Mouse (Mus musculus) NIH3T3 (cell line): ENCODE data around the gene Rims3.

ENCODE experiments used
- DNase-seq: peaks from one replicate; pipeline ENCODE4 v3.0.0-alpha.2; 2012; ENCODE audit warnings: low read depth

Gene Rims3

DNA sequence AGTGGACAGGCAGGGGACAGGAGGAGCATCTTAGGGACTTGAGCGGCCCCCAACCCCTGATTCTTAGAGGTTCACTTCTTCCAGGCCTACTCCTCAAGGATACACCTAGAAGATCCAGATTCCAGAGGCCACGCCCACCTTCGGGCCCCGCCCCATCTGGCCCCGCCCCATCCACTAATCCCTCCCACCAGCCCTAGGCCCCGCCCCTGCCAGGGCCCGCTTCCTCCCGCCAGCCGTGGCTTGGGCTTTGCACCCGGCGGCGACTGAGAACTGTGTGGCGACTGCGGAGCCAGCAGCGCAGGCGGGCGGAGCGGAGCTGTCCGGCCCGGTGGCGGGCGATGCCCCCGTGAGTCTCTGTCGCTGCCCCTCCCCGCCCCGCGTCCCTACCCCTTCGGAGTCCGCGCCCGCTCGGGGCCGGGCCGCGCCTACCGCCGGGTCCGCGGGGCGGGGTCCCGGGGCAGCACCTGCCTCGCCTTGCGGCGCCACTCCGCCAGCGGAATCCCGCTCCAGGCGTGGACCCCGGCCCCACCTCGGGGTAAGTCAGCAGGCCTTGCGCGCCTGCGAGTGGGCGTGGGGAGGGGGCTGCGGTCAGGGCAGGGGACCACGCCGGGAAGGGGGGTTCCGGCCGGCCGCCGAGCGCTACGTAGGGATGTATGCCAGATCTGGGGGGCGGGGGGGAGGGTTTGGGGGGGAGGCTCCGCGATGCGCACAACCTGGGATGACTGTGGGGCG is at the start of gene Rims3:
Gene Rims3 (plus strand): TSS at position 229 of the 732 bp plus-strand sequence.
- no peak for DNase-seq

GRCm38 (mm10) chr4:120805816-120806215 is 48.8 kb upstream of the Rims3 start:
- DNase-seq: no peak

DNA sequence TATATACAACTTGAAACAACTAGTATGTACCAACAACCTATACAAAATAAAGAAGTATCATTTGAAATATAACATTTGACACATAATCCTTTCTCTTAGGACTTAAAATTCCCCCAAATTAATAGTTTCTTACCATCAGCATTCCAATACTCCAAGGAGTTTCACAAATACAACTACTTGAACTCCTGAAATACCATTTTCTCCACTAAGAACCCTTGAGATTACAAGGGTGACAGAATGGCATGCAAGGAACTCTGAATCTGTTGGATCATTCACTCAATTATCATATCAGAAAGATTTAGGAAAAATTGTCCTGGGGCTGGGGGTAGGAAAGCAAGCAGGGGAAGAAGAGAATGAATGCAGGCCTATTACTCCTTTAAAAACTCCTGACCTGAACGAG is 40.9 kb upstream of the Rims3 start:
- no peak for DNase-seq

DNA sequence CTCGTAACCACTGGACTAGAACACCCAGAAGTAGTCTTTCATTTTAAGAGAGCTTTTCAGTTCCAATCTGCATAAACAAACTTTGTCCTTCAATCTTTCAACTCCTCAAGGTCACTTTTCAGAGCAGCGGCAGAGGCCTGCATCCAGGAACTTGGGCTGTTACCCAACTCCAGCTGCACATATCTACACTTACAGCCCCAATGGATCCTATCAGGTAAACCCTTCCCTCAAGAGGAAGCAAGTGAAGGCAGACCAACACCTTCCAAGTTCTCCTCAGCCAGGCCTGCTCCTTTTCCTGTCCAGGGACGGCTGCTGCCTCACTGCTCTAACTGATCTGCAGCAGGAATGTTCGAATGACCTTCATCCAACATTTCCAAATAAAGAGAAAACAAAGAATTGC is 40.4 kb upstream of the Rims3 start:
- DNase-seq: no peak

DNA sequence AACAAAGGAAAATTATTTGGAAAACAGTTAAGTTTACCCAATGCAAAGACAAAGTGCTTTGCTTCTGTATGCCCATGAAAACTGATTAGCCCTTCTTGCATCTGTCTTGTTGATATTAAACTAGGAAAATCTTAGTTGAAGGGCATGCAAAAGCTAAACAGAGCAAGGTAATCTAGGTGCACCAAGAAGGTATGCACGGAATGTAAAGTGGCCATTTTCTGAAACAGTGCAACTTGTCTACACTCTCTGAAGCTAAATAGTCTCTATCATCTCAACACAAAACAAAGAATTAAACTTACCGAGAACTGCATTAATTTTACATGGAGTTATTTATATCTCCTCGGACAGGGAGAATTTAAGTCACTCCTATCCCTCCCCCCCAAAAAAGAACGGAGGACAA is 39.5 kb upstream of the Rims3 start:
- no peak for DNase-seq

DNA sequence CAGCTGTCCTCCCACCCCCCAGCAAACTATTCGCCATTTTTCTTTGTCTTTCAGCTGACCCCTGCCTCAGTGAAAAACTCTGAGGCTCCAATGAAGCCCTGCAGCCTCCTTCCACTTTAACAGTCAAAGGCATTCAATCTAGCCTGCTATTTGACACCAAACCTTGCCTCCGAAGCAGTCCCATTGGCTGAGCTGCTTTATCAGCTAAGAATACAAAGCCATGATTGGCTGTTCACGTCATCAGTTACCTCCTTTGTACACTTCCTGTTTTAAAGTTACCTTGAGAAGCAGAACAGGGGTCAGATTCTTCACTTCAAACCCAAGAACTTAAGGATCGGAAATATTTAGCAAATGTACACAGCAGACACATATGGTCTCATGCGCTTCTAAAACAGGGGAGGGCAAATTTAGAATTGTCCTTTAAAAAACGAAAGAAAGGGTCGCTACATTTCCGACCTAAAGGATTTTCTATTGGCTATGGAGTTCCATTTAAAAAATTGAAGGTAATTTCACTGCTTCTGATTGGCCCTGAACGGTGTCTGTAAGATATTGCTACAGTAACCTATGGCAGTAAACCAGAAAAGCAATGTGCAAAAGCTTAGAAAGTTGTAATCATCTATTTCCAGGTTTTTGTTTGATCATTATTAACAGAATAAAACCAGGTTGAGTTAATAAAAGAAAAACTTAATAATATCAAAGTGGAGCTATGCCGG is 38.8 kb upstream of the Rims3 start:
- peak; percentile 94 for DNase-seq

GRCm38 (mm10) chr4:120817002-120817774 is 37.4 kb upstream of the Rims3 start:
- peak; percentile 60 for DNase-seq

- no peak for DNase-seq
Measured at GRCm38 (mm10) chr4:120817951-120818350, 36.7 kb upstream of the Rims3 start.

GRCm38 (mm10) chr4:120819296-120819695 is 35.3 kb upstream of the Rims3 start:
- DNase-seq: peak; percentile 49

GRCm38 (mm10) chr4:120819871-120820270 is 34.7 kb upstream of the Rims3 start:
- no peak for DNase-seq

DNA sequence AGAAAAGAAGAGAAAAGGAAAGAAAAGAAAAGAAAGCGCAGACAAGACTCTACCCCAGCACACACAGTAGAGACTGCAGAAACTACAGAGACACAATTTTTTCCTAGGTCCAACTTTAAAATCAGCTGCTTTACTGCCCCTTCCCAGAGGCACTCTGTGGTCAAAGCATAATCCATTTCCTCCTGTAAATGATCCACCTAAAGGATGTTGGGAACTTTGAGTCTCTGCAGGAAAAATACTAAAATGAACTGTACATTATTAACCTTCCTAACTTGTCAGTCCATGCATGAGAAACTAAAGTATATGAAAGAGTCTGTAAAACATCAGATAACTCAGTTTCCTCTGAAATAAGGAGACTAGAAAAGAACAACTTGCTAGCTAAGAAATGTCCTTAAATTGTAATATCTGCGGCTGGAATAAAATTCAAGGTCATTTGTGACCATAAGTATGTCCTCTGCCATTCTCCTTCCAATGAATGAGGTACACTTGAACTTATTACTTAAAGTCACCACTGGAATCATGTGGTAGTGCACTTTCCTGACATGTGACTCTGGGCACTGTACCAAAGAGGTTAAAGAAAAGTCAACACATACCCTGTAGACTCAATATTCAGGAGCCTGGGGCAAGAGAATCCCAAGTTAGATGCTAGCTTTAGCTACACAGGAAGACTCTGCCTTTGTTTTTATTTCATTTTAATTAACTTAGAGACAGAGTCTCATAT is 32.3 kb upstream of the Rims3 start:
- no peak for DNase-seq

DNA sequence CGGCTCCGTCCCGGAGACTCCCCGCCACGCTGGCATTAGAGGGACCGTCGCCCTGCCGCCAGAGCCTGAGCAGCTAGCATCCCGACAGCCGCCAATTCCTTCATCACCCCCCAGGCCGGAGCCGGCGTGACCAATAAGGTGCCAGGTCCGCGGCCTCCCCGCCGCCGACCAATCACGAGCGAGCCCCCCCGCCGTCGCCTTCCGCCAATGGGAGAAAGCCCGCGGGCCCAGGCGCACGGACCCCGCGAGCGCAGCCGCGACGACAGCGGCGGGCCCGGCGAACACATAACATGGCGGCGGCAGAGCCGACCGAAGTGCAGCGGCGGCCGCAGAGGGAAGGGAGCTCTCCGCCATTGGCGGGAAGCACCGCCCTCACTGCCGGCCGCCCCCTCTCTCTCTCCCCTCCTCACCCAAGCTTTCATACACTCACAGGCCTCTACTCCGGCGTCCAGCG is 29.5 kb upstream of the Rims3 start:
- peak; percentile 98 for DNase-seq

GRCm38 (mm10) chr4:120825577-120826326 is 28.9 kb upstream of the Rims3 start:
- peak; percentile 100 for DNase-seq

GRCm38 (mm10) chr4:120826418-120826817 is 28.2 kb upstream of the Rims3 start:
- peak; percentile 17 for DNase-seq

- DNase-seq: no peak
Measured at GRCm38 (mm10) chr4:120830767-120831166, 23.8 kb upstream of the Rims3 start.

- no peak for DNase-seq
Measured at GRCm38 (mm10) chr4:120831472-120831871, 23.1 kb upstream of the Rims3 start, which contains the start of gene Nfyc. Gene Nfyc, minus strand, starts transcription at chr4:120831572.

DNA sequence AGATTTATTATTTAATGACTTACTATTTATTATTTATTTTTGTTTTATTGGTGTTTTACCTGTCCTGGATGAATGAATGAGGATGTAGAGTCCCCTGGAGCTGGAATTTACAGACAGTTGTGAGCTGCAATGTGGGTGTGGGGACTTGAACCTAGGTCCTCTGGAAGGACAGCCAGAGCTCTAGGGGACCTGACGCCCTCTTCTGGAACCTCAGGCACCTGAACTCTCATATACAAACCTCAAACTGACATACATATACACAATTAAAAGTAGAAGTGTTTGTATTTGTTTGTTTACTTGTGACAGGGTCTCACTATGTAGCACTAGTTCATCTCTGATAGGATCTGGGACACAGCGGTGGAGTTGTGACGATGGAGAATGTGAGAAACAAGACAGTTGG is 13.3 kb upstream of the Rims3 start:
- DNase-seq: no peak

DNA sequence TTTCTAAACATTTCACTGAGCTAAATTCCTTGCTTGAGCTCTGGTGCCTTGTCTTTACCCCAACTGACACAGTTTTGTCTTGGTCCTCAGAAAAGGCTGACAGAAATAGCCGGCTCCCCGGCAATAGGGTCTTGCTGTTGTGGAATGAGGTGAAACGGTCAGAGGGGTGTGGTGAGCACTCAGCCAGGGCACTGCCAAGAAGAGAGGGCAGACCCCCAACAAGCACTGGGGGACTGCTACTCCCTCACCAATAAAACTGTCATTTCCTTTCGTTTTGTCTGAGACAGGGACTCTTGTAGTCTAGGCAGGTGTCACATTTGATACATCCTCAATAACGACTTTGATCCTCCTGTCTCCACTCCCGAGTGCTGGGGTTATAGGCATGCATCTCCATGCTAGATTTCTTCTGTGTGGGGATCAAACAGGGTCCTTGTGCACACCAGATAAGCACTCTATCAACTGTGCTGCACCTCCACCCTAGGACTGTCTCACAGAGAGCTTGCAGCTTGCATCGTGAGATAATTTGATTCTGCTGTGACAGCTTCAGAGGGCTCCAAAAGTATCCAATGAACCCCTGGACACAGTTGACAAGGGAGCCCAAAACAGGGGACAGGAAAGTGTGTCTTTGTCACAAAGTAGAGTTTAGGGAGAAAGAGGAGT is 10.1 kb upstream of the Rims3 start:
- DNase-seq: no peak

DNA sequence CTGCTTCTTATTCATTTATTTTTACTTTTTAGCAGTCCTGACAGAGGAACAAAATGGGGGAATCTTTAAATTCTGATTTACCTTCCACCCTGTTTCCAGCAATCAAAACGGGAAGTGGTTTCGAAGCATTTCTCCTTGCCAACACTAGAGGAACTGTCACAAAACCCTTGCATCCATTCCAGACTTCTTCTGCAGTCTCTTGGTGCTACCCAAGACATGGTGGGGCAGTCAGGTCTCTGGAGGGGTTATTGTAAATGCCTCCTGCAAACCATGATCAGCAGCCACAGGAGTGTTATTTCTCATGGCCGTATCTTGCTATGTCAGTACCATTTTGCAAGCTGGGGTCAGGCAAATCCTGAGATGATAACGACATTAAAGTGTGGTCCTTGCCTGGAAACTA is 9.5 kb upstream of the Rims3 start:
- no peak for DNase-seq

GRCm38 (mm10) chr4:120848909-120849308 is 5.7 kb upstream of the Rims3 start:
- DNase-seq: no peak

DNA sequence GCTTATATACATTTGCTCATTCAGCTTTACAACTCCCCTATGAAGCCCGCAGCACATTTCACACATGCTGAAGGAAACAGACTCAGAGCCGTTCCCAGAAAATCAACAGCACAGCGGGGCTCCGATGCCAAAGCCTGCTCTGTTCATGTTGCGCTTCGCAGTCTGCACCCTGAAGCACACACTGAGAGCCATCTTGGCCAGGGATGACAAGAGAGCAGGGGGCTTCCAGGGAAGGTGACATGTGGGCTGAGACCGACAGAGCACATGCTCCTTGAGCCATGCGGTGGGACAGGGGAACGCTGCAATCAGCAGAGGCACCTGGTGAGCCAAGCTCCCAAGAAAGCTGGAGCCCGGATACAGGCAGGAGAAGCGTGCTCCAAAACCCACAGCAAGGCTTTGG is 5.2 kb upstream of the Rims3 start:
- DNase-seq: no peak
